Comparison of ENCODE assay signal across 8 mouse cellular contexts in genomic region chr4:120120276-120120675, GRCm38 (mm10). TPM values are rescaled to one million over a fixed set of nuclear protein-coding genes. Genes with fewer than 3 reads are reported as not detected.
DNase-seq lines count a peak whose midpoint lies in the region; ATAC-seq and TF ChIP-seq lines count a peak whose summit lies in the region.
"Had no signal": no experiment of that assay in that cellular context is flagged by ENCODE, and none has a peak within 500 bp of the region (broad histone marks: within the 10 kb centered on the region; RNA-seq: fewer than 3 reads in every experiment).

No protein-coding gene starts in this region.

- DNase-seq in urinary bladder, postnatal 25 days (ENCODE audit: low spot score), result peak; percentile 63
- no peak for DNase-seq in urinary bladder, postnatal 4 days (ENCODE audit: low spot score in 2 of 2)
- DNase-seq in adrenal gland, postnatal 14 days, result peak; percentile 83
- peak; percentile 40 for DNase-seq in embryo, embryonic 9.5 days (ENCODE audit: extremely low spot score)
- peak; percentile 58 for DNase-seq in hindbrain, embryonic 14.5 days (ENCODE audit: low spot score)
- no peak for DNase-seq in liver, embryonic 14.5 days (ENCODE audit: low read depth in 3 of 3, low spot score in 3 of 3)
- peak; percentile 29 for DNase-seq in retina, adult 2 months (ENCODE audit: low read depth, low spot score)

- no peaks in the 10 kb centered on the region for H3K9me3 ChIP-seq in hindbrain, embryonic 14.5 days (ENCODE audit: control insufficient read depth, low read length)
- H3K9me3 ChIP-seq in liver, embryonic 14.5 days (ENCODE audit: control insufficient read depth, low read length), result no peaks in the 10 kb centered on the region

- H3K4me1 ChIP-seq in hindbrain, embryonic 14.5 days (replicated peaks; ENCODE audit: control insufficient read depth, insufficient read depth, low read length), result no peaks in the 10 kb centered on the region
- H3K4me1 ChIP-seq in liver, embryonic 14.5 days (replicated peaks; ENCODE audit: control insufficient read depth in 2 of 2, insufficient read depth in 2 of 2, low read length in 1 of 2), result no peaks in the 10 kb centered on the region

- 35% methylated on average over 8 of the region's 8 CpGs for WGBS in hindbrain, embryonic 14.5 days
- WGBS in liver, embryonic 14.5 days (ENCODE audit: insufficient replicate concordance), result 21% methylated on average over 8 of the region's 8 CpGs

- H3K4me3 ChIP-seq in hindbrain, embryonic 14.5 days (replicated peaks; ENCODE audit: low read length), result no peak overlapping the region
- no peak overlapping the region for H3K4me3 ChIP-seq in liver, embryonic 14.5 days (ENCODE audit: insufficient read depth in 1 of 2, low read depth in 2 of 2, low read length in 2 of 2)

- H3K36me3 ChIP-seq in hindbrain, embryonic 14.5 days (replicated peaks; ENCODE audit: control insufficient read depth, insufficient read depth), result no peaks in the 10 kb centered on the region
- H3K36me3 ChIP-seq in liver, embryonic 14.5 days (replicated peaks; ENCODE audit: control insufficient read depth, insufficient read depth, low read depth), result no peaks in the 10 kb centered on the region

- peak; percentile 82 for TF ChIP-seq CTCF in liver, embryonic 14.5 days (IDR thresholded peaks at IDR 0.05; ENCODE audit: low read depth)

- no peak overlapping the region for H3K27ac ChIP-seq in hindbrain, embryonic 14.5 days
- no peak overlapping the region for H3K27ac ChIP-seq in liver, embryonic 14.5 days

- H3K27me3 ChIP-seq in hindbrain, embryonic 14.5 days (ENCODE audit: control insufficient read depth, insufficient read depth, low read length), result no peaks in the 10 kb centered on the region
- H3K27me3 ChIP-seq in liver, embryonic 14.5 days (ENCODE audit: control insufficient read depth, insufficient read depth, low read length), result no peaks in the 10 kb centered on the region

- ATAC-seq in hindbrain, embryonic 14.5 days (ENCODE audit: low FRiP score), result 0 out of 2 replicates have a peak, but pooled peaks have one; percentile 11
- no peak for ATAC-seq in liver, embryonic 14.5 days (ENCODE audit: insufficient read depth)

- TF ChIP-seq EP300 in liver, embryonic 14.5 days (IDR thresholded peaks at IDR 0.05; ENCODE audit: low read depth), result no peak

- no peak overlapping the region for H3K9ac ChIP-seq in hindbrain, embryonic 14.5 days
- no peak overlapping the region for H3K9ac ChIP-seq in liver, embryonic 14.5 days (replicated peaks)

- H3K4me2 ChIP-seq in hindbrain, embryonic 14.5 days (replicated peaks), result no peak overlapping the region
- H3K4me2 ChIP-seq in liver, embryonic 14.5 days (ENCODE audit: low read depth), result no peak overlapping the region

RNA-seq across cellular contexts. Expression of gene Edn2, which starts 40.7 kb away (rescaled TPM):
- not detected in 2 replicates for total RNA-seq in adrenal gland, postnatal 14 days (2021)
- not detected in 2 replicates for polyA plus RNA-seq in hindbrain, embryonic 14.5 days (2014; fragmentation: Nextera tagmentation; extraction: Ambion mirVana)
- 0.06 TPM in 1 of 2 replicates, not detected in the other for polyA plus RNA-seq in liver, embryonic 14.5 days (2012; rRNA removed)
- 0.06 TPM in 1 of 2 replicates, not detected in the other for polyA plus RNA-seq in liver, embryonic 14.5 days (2014; fragmentation: Nextera tagmentation; extraction: Ambion mirVana)

RNA-seq across cellular contexts. Expression of gene AL607142.1, which starts 55.5 kb away (rescaled TPM):
- total RNA-seq in adrenal gland, postnatal 14 days (2021), result not detected in 2 replicates
- polyA plus RNA-seq in hindbrain, embryonic 14.5 days (2014; fragmentation: Nextera tagmentation; extraction: Ambion mirVana), result not detected in 2 replicates
- polyA plus RNA-seq in liver, embryonic 14.5 days (2012; rRNA removed), result not detected in 2 replicates
- not detected in 2 replicates for polyA plus RNA-seq in liver, embryonic 14.5 days (2014; fragmentation: Nextera tagmentation; extraction: Ambion mirVana)
- polyA plus RNA-seq: neural tube, embryonic 14.5 days had no signal

Comparison
In these comparisons a context has a peak if more than half of its experiments do, and no peak if none do; other contexts are left out.
1. DNase-seq: peak in urinary bladder, postnatal 25 days (single experiment), adrenal gland, postnatal 14 days (single experiment), embryo, embryonic 9.5 days (single experiment), hindbrain, embryonic 14.5 days (single experiment) and retina, adult 2 months (single experiment); none in urinary bladder, postnatal 4 days (0 of 2) and liver, embryonic 14.5 days (0 of 3).